Mouse (Mus musculus): Measurements from ENCODE around the gene H2-Eb1. TPM values are rescaled to one million over a fixed set of nuclear protein-coding genes. Genes with fewer than 3 reads are reported as not detected.

The H2-Eb1 gene
- polyA plus RNA-seq, 1 experiment from 2014 or later = 1.8 TPM

DNA sequence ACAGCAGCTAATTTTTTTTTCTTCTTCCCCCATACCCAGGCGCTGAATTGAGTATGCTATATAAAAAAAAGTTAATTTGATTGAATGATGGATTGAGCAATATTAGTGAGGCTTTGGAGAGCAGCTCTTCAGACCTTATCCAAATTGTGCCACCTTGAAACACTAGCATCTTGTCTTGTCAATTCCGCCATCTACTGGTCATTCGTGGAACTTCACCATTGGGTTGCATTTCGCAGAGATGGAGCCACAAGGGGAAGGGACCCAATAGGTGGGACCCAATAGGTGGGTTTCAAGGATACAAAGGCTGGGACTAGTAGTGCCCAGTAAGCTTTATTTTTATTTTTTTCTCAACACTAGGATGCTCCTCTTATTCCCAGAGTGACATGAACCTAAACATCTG is 43.8 kb downstream of the H2-Eb1 start:
- H3K9ac ChIP-seq = no peak overlapping the region
- no peaks in the 10 kb centered on the region for H3K4me1 ChIP-seq (replicated peaks)
- no peak for ATAC-seq (ENCODE audit: insufficient read depth)
- no peak overlapping the region for H3K27ac ChIP-seq (replicated peaks)
- no peaks in the 10 kb centered on the region for H3K36me3 ChIP-seq (replicated peaks)
- H3K9me3 ChIP-seq (replicated peaks) = no peaks in the 10 kb centered on the region
- no peak overlapping the region for H3K4me2 ChIP-seq
- WGBS (ENCODE audit: insufficient replicate concordance) = 2% methylated on average over 4 of the region's 4 CpGs
- peaks cover 3% of the 10 kb centered on the region; the same call in 1 of the 2 replicates for H3K27me3 ChIP-seq
- H3K4me3 ChIP-seq (replicated peaks) = no peak overlapping the region

DNA sequence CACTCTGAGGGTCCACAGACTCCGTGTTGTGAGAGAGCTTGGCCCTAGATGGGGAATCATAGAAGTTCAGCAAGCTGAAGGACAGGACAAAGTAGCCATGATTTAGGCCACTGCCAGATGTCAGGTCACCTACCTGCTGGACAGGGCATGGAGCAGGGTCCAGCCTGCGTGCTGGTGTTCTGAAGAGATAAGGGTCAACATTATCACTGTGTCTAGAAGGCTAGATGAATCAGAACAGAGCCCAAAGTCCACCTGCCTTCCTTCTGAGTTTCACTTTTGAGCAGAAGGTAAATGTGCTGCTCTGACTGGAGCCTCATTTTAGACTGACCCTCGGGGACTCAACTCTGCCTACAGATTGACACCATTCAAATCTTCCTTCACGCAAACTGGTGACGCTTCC is 48.9 kb downstream of the H2-Eb1 start, which contains the start of gene Btnl2:
Btnl2 (plus strand) TSS at position 284 of the 400 bp plus-strand sequence.
- Histone ChIP-seq H3K9me3 (replicated peaks) (no peaks in the 10 kb centered on the region), H3K27me3 (peaks cover 3% of the 10 kb centered on the region; the same call in 1 of the 2 replicates), H3K4me2 (no peak within 1 kb of the TSS), H3K27ac (replicated peaks) (no peak within 1 kb of the TSS), H3K9ac (no peak within 1 kb of the TSS), H3K4me1 (replicated peaks) (no peaks in the 10 kb centered on the region), H3K4me3 (replicated peaks) (no peak within 1 kb of the TSS), H3K36me3 (replicated peaks) (no peaks in the 10 kb centered on the region)
- 57% methylated on average over 5 of the region's 5 CpGs for WGBS (ENCODE audit: insufficient replicate concordance)
- no peak for ATAC-seq (ENCODE audit: insufficient read depth)

DNA sequence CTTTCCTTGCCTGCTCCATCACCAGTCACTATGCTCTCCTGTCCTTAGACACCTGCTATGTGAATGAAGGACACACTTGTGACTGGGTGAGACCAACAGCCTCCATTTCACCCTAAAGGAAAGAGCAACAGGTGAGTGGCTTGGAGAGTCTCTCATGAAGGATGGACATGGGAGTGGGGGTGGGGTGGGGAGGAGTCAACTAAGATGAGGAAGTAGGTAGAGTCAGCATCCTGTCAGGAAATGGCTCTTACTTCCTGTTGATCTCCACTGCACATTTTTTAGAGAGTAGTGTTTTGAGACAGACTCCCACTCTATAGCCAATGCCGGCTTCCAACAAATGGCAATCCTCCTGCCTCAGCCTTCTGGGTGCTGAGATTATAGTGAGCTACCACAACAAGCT is 49.3 kb downstream of the H2-Eb1 start:
- peaks cover under 1% of the 10 kb centered on the region; the same call in 1 of the 2 replicates for H3K27me3 ChIP-seq
- H3K4me1 ChIP-seq (replicated peaks) = no peaks in the 10 kb centered on the region
- H3K9ac ChIP-seq = no peak overlapping the region
- no peak for ATAC-seq (ENCODE audit: insufficient read depth)
- H3K9me3 ChIP-seq (replicated peaks) = no peaks in the 10 kb centered on the region
- H3K4me3 ChIP-seq (replicated peaks) = no peak overlapping the region
- no peak overlapping the region for H3K4me2 ChIP-seq
- 12% methylated on average over 1 of the region's 1 CpGs for WGBS (ENCODE audit: insufficient replicate concordance)
- no peak overlapping the region for H3K27ac ChIP-seq (replicated peaks)
- no peaks in the 10 kb centered on the region for H3K36me3 ChIP-seq (replicated peaks)

DNA sequence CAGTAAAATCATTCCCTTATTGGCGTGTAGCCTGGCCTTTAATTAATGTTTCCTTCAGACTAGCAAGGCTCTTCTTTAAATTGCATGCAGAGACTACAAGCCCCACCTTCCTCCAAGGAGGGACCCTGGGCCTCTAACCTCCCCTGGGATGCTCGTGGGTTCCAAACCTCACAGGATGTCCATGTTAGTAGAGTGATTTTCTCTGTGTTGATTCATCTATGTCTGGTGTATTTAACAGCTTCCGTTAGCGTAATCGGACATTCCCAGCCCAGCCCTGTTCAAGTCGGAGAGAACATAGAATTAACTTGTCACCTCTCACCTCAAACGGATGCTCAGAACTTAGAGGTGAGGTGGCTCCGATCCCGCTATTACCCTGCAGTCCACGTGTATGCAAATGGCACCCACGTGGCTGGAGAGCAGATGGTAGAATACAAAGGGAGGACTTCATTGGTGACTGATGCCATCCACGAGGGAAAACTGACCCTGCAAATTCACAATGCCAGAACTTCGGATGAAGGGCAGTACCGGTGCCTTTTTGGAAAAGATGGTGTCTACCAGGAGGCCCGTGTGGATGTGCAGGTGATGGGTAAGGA is 57.4 kb downstream of the H2-Eb1 start:
- no peak overlapping the region for H3K4me2 ChIP-seq
- no peak for ATAC-seq (ENCODE audit: insufficient read depth)
- no peak overlapping the region for H3K4me3 ChIP-seq (replicated peaks)
- 67% methylated on average over 15 of the region's 15 CpGs for WGBS (ENCODE audit: insufficient replicate concordance)
- no peaks in the 10 kb centered on the region for H3K27me3 ChIP-seq
- H3K27ac ChIP-seq (replicated peaks) = no peak overlapping the region
- no peaks in the 10 kb centered on the region for H3K36me3 ChIP-seq (replicated peaks)
- H3K9ac ChIP-seq = no peak overlapping the region
- no peaks in the 10 kb centered on the region for H3K4me1 ChIP-seq (replicated peaks)
- H3K9me3 ChIP-seq (replicated peaks) = no peaks in the 10 kb centered on the region

DNA sequence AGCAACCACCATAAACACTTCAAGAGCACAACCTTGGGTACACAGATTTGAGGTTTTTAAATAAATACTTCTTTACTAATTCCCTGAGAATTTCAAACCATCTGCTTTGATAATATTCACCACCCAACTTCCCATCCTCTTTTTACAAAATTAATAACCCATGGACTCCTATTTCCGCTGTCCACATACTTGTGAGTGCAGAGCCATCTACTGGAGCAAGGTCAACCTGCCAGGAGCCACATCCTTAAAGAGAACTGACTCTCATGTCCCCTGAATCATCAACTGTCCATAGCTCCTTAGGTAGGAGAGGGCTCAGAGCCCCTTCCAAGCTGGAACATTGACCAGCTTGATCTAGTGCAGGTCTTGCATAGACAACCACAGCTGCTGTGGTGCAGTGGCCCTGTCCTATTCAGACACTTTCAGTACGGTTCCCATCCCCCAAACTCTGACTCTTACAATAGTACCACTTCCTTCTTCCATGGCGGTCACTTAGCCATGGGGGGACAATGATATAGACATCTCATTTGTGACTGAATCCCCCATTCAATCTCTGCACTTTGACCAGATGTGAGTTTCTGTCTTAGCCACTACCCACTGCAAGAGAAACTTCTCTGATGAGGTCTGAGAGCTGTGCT is 58.1 kb downstream of the H2-Eb1 start:
- Histone ChIP-seq H3K36me3 (replicated peaks) (no peaks in the 10 kb centered on the region), H3K4me1 (replicated peaks) (no peaks in the 10 kb centered on the region), H3K9ac (no peak overlapping the region), H3K9me3 (replicated peaks) (no peaks in the 10 kb centered on the region), H3K27ac (replicated peaks) (no peak overlapping the region), H3K27me3 (no peaks in the 10 kb centered on the region), H3K4me2 (no peak overlapping the region), H3K4me3 (replicated peaks) (no peak overlapping the region)
- WGBS (ENCODE audit: insufficient replicate concordance) = 47% methylated on average over 3 of the region's 3 CpGs
- no peak for ATAC-seq (ENCODE audit: insufficient read depth)

DNA sequence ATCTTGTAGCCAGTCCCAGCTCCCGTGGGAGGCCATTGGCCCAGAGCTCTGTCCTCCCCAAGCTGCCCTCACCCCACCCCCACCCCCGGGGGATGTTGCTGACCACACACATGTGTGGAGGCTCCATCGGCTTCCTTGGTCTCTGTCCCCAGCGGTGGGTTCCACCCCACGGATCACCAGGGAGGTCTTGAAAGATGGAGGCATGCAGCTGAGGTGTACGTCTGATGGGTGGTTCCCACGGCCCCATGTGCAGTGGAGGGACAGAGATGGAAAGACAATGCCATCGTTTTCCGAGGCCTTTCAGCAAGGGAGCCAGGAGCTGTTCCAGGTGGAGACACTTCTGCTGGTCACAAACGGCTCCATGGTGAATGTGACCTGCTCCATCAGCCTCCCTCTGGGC is 59.4 kb downstream of the H2-Eb1 start:
- H3K27me3 ChIP-seq = no peaks in the 10 kb centered on the region
- H3K9me3 ChIP-seq (replicated peaks) = no peaks in the 10 kb centered on the region

More for the DNA sequence above, 59.4 kb downstream of the H2-Eb1 start:
- H3K27ac ChIP-seq (replicated peaks) = no peak overlapping the region
- ATAC-seq (ENCODE audit: insufficient read depth) = no peak
- 54% methylated on average over 10 of the region's 10 CpGs for WGBS (ENCODE audit: insufficient replicate concordance)
- no peaks in the 10 kb centered on the region for H3K4me1 ChIP-seq (replicated peaks)
- no peak overlapping the region for H3K4me3 ChIP-seq (replicated peaks)
- H3K9ac ChIP-seq = no peak overlapping the region
- H3K4me2 ChIP-seq = no peak overlapping the region
- H3K36me3 ChIP-seq (replicated peaks) = no peaks in the 10 kb centered on the region

Other genes starting within 250 kb of the H2-Eb1 start
- 0.17 and 0.40 TPM in 2 replicates for gene H2-Oa, start 213.5 kb upstream of the H2-Eb1 start, polyA plus RNA-seq (2015; fragmentation: Nextera tagmentation; extraction: Ambion mirVana)
- gene H2-DMa, start 186.3 kb upstream of the H2-Eb1 start, polyA plus RNA-seq (2015; fragmentation: Nextera tagmentation; extraction: Ambion mirVana) = 6.4 TPM in 2 replicates
- gene Brd2, start 183.2 kb upstream of the H2-Eb1 start, polyA plus RNA-seq (2015; fragmentation: Nextera tagmentation; extraction: Ambion mirVana) = 37.8 and 40.1 TPM in 2 replicates
- gene H2-DMb2, start 162.6 kb upstream of the H2-Eb1 start, polyA plus RNA-seq (2015; fragmentation: Nextera tagmentation; extraction: Ambion mirVana) = 0.54 and 1.0 TPM in 2 replicates
- 1.6 and 1.7 TPM in 2 replicates for gene H2-DMb1, start 152.8 kb upstream of the H2-Eb1 start, polyA plus RNA-seq (2015; fragmentation: Nextera tagmentation; extraction: Ambion mirVana)
- 4.2 and 4.8 TPM in 2 replicates for gene Tap1, start 118.3 kb upstream of the H2-Eb1 start, polyA plus RNA-seq (2015; fragmentation: Nextera tagmentation; extraction: Ambion mirVana)
- gene Psmb9, start 118.1 kb upstream of the H2-Eb1 start, polyA plus RNA-seq (2015; fragmentation: Nextera tagmentation; extraction: Ambion mirVana) = 10.6 and 11.2 TPM in 2 replicates
- 21.9 and 22.8 TPM in 2 replicates for gene Psmb8, start 108.1 kb upstream of the H2-Eb1 start, polyA plus RNA-seq (2015; fragmentation: Nextera tagmentation; extraction: Ambion mirVana)
- 7.2 and 7.4 TPM in 2 replicates for gene Tap2, start 102.3 kb upstream of the H2-Eb1 start, polyA plus RNA-seq (2015; fragmentation: Nextera tagmentation; extraction: Ambion mirVana)
- 0.31 and 0.51 TPM in 2 replicates for gene H2-Ob, start 67.0 kb upstream of the H2-Eb1 start, polyA plus RNA-seq (2015; fragmentation: Nextera tagmentation; extraction: Ambion mirVana)
- gene H2-Ab1, start 48.2 kb upstream of the H2-Eb1 start, polyA plus RNA-seq (2015; fragmentation: Nextera tagmentation; extraction: Ambion mirVana) = 6.6 and 9.3 TPM in 2 replicates
- gene H2-Aa, start 18.0 kb upstream of the H2-Eb1 start, polyA plus RNA-seq (2015; fragmentation: Nextera tagmentation; extraction: Ambion mirVana) = 2.6 and 2.8 TPM in 2 replicates
- not detected in 2 replicates for gene H2-Eb2, start 19.8 kb downstream of the H2-Eb1 start, polyA plus RNA-seq (2015; fragmentation: Nextera tagmentation; extraction: Ambion mirVana)
- gene Btnl2, start 49.0 kb downstream of the H2-Eb1 start, polyA plus RNA-seq (2015; fragmentation: Nextera tagmentation; extraction: Ambion mirVana) = 0.03 TPM in 1 of 2 replicates, not detected in the other
- gene Btnl1, start 71.3 kb downstream of the H2-Eb1 start, polyA plus RNA-seq (2015; fragmentation: Nextera tagmentation; extraction: Ambion mirVana) = 0.05 TPM in 1 of 2 replicates, not detected in the other
- not detected in 2 replicates for gene BC051142, start 93.0 kb downstream of the H2-Eb1 start, polyA plus RNA-seq (2015; fragmentation: Nextera tagmentation; extraction: Ambion mirVana)
- not detected in 2 replicates for gene Btnl4, start 171.5 kb downstream of the H2-Eb1 start, polyA plus RNA-seq (2015; fragmentation: Nextera tagmentation; extraction: Ambion mirVana)
- gene Btnl6, start 211.5 kb downstream of the H2-Eb1 start, polyA plus RNA-seq (2015; fragmentation: Nextera tagmentation; extraction: Ambion mirVana) = not detected in 2 replicates

Measured in liver, embryonic 15.5 days (tissue).